Mouse (Mus musculus) layer of hippocampus, postnatal 25 days (tissue): ENCODE results near the gene Calhm1. TPM values are rescaled to one million over a fixed set of nuclear protein-coding genes. Genes with fewer than 3 reads are reported as not detected.
A peak's percentile ranks its signal among the peaks of the same experiment; 100 is the strongest.

Experiments used
- DNase-seq, 2 experiments: peaks; one replicate each; pipeline ENCODE4 v3.0.0; 2022; ENCODE audit warnings: mixed read lengths in 2 of 2, low spot score in 1 of 2; ENCODE audit errors: extremely low spot score in 1 of 2
- total RNA-seq, 2 experiments: library from RNA; stranded (reverse); gene quantifications; 2 replicates each; pipeline ENCODE4 v1.2.3; 2021

Calhm1 gene
- total RNA-seq: not detected

- DNase-seq: no peak
Measured at GRCm38 (mm10) chr19:47144154-47144553, at the start of gene Calhm1. TSS of gene Calhm1 (minus strand) at chr19:47144254.

- DNase-seq: no peak
Measured at GRCm38 (mm10) chr19:47192158-47192557, 48.1 kb upstream of the Calhm1 start.

GRCm38 (mm10) chr19:47188515-47189128, 44.6 kb upstream of the Calhm1 start:
- no peak for DNase-seq

GRCm38 (mm10) chr19:47186514-47187275, 42.6 kb upstream of the Calhm1 start:
- DNase-seq: peak in 1 of 2 experiments; percentile 16

- no peak for DNase-seq
Measured at GRCm38 (mm10) chr19:47184736-47185135, 40.7 kb upstream of the Calhm1 start.

- DNase-seq: no peak
Measured at GRCm38 (mm10) chr19:47184221-47184620, 40.2 kb upstream of the Calhm1 start.

- no peak for DNase-seq
Measured at GRCm38 (mm10) chr19:47180011-47180410, 36.0 kb upstream of the Calhm1 start.

GRCm38 (mm10) chr19:47179272-47179809, 35.3 kb upstream of the Calhm1 start:
- peak; percentile 35 to 58 for DNase-seq

- DNase-seq: peak; percentile 39 to 68
Measured at GRCm38 (mm10) chr19:47178431-47179271, 34.6 kb upstream of the Calhm1 start, which contains the start of gene Neurl1a. TSS of gene Neurl1a (plus strand) at chr19:47178820.

- peak in 1 of 2 experiments; percentile 20 for DNase-seq
Measured at GRCm38 (mm10) chr19:47178001-47178400, 33.9 kb upstream of the Calhm1 start.

GRCm38 (mm10) chr19:47176916-47177505, 33.0 kb upstream of the Calhm1 start:
- DNase-seq: no peak

GRCm38 (mm10) chr19:47175472-47175871, 31.4 kb upstream of the Calhm1 start:
- no peak for DNase-seq

GRCm38 (mm10) chr19:47174515-47174914, 30.5 kb upstream of the Calhm1 start:
- DNase-seq: no peak

GRCm38 (mm10) chr19:47168793-47169412, 24.8 kb upstream of the Calhm1 start:
- DNase-seq: peak; percentile 82 to 96

GRCm38 (mm10) chr19:47168223-47168622, 24.2 kb upstream of the Calhm1 start:
- peak in 1 of 2 experiments; percentile 20 for DNase-seq

- no peak for DNase-seq
Measured at GRCm38 (mm10) chr19:47167617-47168214, 23.7 kb upstream of the Calhm1 start.

- no peak for DNase-seq
Measured at GRCm38 (mm10) chr19:47166758-47167157, 22.7 kb upstream of the Calhm1 start.

GRCm38 (mm10) chr19:47163176-47163744, 19.2 kb upstream of the Calhm1 start:
- no peak for DNase-seq

GRCm38 (mm10) chr19:47161669-47162068, 17.6 kb upstream of the Calhm1 start:
- DNase-seq: no peak
